Mouse (Mus musculus): ENCODE data around the gene Gm21974.
"Not testable (repeated sequence)": the region's sequence is repeated elsewhere in the genome, so short reads cannot be mapped to it uniquely, and the experiment has no call there.

Gm21974 gene

GRCm38 (mm10) chr7:127895442-127895841 lies at the start of gene Gm21974, which contains the start of gene Vkorc1:
Gm21974 (minus strand) TSS chr7:127895454.
Vkorc1 (minus strand) TSS chr7:127895617.
- DNase-seq (ENCODE audit: low read depth, low spot score): peak; percentile 99

DNA sequence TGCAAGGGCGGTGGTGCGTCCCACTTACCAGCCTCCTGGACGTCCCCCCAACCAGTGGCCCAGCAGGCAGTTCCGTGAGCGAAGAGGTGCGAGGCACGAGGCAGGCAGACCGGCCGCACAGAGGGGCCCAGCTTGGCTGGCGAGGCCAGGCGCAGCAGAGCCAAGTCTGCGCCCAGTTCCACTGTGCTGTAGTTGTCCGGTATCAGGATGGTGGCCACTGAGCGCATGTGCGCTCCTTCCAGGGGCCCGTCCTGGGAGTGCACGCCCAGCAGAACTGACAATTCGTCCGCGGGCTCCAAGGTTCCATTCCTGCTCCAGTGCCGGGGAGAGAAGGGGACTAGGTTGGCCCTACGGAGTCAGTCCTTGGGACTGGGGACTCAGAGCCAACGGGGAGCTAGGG lies 49.4 kb upstream of the Gm21974 start:
- no peak for DNase-seq (ENCODE audit: low read depth, low spot score)

DNA sequence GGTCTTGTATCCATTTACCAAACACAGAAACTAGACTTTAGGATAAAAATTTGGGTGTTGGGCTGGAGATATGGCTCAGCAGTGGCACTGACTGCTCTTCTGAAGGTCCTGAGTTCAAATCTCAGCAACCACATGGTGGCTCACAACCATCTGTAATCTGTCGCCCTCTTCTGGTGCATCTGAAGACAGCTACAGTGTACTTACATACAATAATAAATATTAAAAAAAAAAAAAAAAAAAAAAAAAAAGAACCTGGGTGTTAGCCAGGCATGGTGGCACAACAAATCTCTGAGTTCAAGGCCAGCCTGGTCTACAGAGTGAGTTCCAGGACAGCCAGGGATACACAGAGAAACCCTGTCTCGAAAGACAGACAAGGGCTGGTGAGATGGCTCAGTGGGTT lies 46.8 kb upstream of the Gm21974 start:
- not testable (repeated sequence) for DNase-seq (ENCODE audit: low read depth, low spot score)

GRCm38 (mm10) chr7:127936216-127936884 lies 41.1 kb upstream of the Gm21974 start:
- DNase-seq (ENCODE audit: low read depth, low spot score): no peak

DNA sequence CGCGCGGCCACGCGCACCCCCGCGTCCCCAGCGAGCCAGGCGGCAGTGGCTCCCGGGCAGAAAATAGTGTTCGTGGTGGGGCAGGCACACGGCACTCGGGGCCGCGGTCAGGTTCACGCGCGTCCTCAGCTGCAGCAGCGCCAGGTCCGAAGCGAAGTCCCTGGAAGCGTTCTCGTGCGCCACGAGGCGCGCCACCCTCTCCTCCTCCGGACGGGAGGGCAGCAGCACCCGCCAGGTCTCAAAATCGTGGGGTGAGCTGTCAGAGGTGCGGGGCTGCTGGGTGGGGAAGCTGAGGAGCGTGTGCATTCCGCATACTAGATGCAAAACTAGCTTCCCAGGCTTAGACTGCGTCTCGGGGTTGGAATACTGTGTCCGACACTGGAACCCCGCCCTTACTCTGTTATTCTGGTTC lies 40.5 kb upstream of the Gm21974 start:
- DNase-seq (ENCODE audit: low read depth, low spot score): peak; percentile 54

DNA sequence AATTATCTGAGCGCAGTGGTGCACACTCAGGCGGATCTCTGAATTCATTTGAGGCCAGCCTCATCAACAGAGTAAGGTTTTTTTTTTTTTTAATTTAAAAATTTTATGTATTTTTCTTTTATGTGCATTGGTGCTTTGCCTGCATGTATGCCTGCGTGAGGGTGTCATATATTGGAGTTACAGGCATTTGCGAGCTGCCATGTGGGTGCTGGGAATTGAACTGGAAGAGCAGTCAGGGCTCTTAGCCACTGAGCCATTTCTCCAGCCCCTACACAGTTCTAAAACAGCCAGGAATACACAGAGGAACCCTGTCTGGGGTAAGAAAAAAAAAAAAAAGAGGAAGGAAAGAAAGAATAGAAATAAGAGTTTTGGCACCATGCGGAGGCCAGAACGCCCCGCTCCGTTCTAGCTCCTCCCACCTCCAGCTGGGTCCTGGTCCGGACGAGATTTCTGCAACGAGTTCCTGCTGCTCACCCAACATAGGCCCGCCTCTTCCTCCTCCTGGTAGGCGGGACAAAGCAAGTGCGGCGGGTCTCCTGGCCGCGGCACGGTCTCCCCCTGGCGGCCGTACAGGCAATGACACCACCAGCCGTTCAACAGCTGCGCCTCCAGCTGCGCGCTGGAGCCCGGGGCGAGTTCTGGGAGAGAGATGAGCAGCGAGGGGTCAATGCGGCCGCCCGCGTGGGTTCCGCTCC lies 39.9 kb upstream of the Gm21974 start:
- DNase-seq (ENCODE audit: low read depth, low spot score): peak; percentile 98

- DNase-seq (ENCODE audit: low read depth, low spot score): no peak
These were observed 38.8 kb upstream of the Gm21974 start for GRCm38 (mm10) chr7:127934075-127934474.

DNA sequence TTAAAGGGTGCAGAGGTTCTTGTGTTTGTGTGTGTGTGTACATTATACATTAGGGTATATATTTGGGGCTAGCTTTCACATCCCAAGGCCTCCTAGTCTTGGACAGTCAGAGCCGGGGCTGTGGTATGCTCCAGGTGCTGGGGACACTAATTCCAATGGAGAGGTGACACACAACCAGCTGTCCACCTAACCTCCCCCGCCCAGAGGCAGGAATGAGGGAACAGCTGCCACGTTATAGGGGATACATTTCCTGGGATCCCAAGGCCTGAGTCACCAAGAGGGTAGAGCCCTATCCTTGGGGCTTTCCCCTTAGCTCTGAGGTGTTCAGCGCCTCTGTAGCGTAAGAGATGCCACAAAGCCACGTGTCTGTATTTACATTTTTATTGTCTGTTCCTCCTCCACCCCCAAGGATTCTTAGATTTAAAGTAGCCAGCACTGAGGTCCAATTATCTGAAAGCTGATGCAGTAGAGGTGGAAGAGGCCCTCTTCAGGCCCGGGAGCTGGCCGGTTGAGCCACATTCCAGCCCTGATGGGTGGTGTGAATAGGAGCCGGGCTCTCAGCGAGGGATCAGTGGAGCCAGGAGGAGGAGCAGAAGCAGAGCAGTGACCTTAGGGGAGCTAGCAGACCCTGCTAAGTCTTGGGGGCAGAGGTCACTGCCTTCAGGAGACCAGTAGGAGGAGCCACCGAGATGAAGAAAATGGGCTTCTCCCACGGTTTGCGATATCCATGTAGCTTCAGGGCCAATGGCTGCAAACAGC lies 37.2 kb upstream of the Gm21974 start:
- DNase-seq (ENCODE audit: low read depth, low spot score): no peak

DNA sequence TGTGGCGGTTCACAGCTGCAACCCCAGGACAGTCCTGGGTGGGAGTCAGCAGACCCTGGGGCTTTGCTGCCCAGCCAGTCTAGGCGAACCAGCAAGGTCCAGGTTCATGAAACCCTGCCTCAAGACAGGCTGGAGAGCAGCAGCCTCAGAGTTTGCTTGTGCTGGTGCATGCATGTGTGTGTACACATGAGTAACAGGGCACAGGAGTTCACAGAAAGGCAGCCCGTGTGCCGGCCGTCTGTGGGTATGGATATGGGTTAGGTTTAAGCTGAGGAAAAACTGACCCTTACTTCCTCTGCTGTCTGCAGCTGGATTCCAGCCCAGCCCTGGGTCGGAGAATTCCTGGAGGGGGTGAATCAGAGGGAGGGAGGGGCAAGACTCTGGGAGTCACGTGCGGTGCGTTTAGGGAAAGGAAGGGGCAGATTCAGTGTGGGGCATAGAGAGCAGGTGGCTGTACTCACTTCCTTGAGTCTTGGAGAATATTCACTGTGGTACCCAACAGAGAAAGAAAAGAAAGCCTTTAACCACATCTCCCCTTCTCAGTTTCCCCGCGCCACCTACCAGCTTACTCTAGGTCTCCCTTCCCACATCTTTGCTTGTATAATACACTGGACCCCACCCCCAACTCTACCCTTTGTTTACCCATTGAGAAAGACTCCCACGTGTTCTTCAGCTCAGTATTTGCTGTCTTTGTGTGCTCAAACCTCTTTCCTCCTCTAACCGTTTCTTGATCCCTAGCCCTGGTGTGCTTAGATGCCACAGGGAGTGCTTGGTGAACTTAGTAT lies 36.3 kb upstream of the Gm21974 start:
- DNase-seq (ENCODE audit: low read depth, low spot score): no peak

GRCm38 (mm10) chr7:127930636-127931035 lies 35.4 kb upstream of the Gm21974 start:
- DNase-seq (ENCODE audit: low read depth, low spot score): no peak

GRCm38 (mm10) chr7:127929923-127930322 lies 34.7 kb upstream of the Gm21974 start, which contains the start of gene Prss8:
Prss8 (minus strand) TSS chr7:127930104.
- no peak for DNase-seq (ENCODE audit: low read depth, low spot score)

GRCm38 (mm10) chr7:127928596-127928995 lies 33.3 kb upstream of the Gm21974 start:
- no peak for DNase-seq (ENCODE audit: low read depth, low spot score)

DNA sequence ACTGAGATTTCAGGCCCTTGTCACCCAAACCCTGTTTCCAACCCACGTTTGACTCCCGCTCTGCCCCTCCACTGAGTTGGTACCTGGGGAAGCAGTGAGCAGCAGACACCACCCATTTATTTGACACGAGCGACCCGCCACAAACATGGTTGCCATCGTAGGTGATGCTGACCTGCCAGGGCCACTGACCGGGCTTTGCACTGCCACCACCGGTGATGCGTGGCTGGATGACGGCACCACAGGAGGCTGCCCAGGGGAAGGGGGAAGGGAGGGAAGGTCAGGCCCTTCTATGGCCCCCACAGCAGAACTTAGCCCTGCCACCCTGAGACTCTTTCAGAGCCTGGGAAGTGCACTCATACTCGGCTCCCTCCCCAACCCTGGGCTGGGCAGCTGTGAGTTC lies 32.5 kb upstream of the Gm21974 start:
- no peak for DNase-seq (ENCODE audit: low read depth, low spot score)

DNA sequence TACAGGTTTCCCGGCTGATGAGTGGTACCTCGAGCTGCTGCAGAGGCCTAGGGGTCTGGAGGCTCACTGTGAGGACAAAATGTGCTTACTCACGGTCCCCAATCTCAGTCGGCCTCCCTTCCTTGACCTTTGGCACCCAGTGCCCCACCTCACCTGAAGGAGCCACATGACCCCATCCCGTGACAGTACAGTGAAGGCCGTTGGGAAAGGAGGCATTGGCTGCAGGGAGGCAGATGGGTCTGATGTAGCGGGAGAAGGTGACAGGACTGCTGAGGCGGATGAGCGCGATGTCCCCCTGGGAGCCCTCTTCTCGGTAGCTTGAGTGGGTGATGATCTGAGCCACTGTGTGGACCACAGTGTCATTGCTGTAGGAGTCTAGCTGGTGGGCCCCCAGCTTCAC lies 31.6 kb upstream of the Gm21974 start:
- DNase-seq (ENCODE audit: low read depth, low spot score): no peak

GRCm38 (mm10) chr7:127926066-127926465 lies 30.8 kb upstream of the Gm21974 start:
- DNase-seq (ENCODE audit: low read depth, low spot score): no peak

DNA sequence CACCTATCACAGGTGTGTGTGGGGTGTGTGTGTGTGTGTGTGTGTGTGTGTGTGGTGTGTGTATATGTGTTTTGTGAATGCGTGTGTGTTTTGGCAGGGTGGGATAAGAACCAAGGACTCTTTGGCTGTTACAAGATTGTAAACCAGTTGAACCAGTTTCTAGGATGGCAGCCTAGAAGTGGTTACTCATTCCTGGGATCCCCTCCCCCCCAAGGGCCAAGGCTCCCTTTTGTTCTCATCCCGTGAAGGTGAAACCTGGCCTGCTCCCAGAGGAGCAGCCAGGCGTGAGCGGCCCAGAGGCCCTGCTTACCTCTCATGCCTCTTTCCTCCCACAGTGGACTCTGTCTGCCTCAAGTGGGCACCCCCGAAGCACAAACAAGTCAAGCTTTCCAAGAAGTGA lies 30.0 kb upstream of the Gm21974 start:
- no peak for DNase-seq (ENCODE audit: low read depth, low spot score)

DNA sequence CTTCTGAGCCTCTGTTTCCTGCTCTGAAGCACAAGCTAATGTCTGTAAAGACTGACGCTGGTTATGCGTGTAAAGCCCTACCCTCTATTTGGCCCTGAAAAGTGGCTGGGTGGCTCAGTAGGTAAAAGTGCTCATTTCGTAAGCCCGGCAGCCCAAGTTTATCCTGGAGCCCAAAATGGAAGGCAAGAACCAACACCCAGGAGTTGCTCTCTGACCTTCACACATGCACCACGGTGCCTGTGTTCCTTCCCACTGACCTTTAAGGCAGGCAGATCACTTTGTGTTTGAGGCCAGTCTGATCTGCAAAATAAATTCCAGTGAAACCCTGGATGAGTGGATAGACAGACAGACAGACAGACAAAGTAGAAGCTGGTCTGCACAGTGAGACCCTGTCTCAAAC lies 28.5 kb upstream of the Gm21974 start:
- DNase-seq (ENCODE audit: low read depth, low spot score): no peak

GRCm38 (mm10) chr7:127922451-127923275 lies 27.4 kb upstream of the Gm21974 start:
- peak; percentile 61 for DNase-seq (ENCODE audit: low read depth, low spot score)

DNA sequence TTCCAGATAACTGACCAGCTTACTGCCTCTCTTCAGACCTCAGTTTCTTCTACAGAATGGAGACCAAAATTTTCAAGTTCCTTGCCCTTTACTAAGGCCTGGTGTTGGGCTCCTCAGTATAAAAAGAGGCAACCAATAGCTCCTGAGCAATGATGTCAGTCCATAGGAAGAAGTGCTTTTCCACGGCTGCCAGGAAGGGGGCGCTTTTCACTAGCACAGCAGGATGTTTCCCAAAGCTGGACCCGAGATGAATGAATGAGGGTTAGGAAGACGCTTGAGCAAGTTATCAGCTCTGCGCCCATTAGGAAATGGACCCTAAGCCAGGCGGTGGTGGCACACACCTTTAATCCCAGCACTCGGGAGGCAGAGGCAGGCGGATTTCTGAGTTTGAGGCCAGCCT lies 26.3 kb upstream of the Gm21974 start:
- DNase-seq (ENCODE audit: low read depth, low spot score): peak; percentile 45

GRCm38 (mm10) chr7:127919290-127919689 lies 24.0 kb upstream of the Gm21974 start:
- no peak for DNase-seq (ENCODE audit: low read depth, low spot score)

DNA sequence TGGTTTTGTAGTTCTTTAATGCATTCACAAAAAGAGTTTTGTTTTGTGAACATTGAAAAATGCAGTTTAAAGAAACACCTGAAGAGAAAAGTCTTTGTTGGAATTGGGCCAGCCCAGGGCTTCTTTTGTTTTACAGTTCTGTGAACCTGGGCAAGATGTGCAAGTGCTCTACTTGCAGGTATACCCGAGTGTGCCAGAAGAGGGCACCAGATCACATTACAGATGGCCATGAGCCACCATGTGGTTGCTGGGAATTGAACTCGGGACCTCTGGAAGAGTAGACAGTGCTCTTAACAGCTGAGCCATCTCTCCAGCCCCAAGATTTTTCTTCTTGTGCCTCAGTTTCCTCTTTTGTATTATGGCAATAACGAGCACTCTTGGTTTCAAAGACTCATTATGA lies 22.9 kb upstream of the Gm21974 start:
- DNase-seq (ENCODE audit: low read depth, low spot score): peak; percentile 63
